Mouse (Mus musculus) kidney, adult 2 months (tissue): ENCODE measurements at regions not wholly inside any gene's neighbourhood (a gene's known extent, or its start where the extent isn't known, plus 50 kb on each side); places are given as distances from the start of the nearest gene placed in this dataset.

ENCODE experiments used
- DNase-seq: peaks from one replicate; pipeline ENCODE4 v3.0.0; 2021
- H3K27ac ChIP-seq: fragments of 200-500 bp; 2 replicates; pipeline ENCODE4 v1.5.1; 2012; ENCODE audit warnings: low read depth, low read length, control low read depth, inconsistent platforms; ENCODE audit not compliant: insufficient read depth
- H3K27me3 ChIP-seq: fragments of 200-500 bp; replicated peaks from 2 replicates; pipeline ENCODE4 v1.6.1; 2012; ENCODE audit warnings: mild to moderate bottlenecking, moderate library complexity, low read length, inconsistent platforms; ENCODE audit not compliant: control insufficient read depth, insufficient read depth
- H3K36me3 ChIP-seq: fragments of 200-500 bp; 2 replicates; pipeline ENCODE4 v1.6.1; 2012; ENCODE audit warnings: mild to moderate bottlenecking, moderate library complexity, low read length, inconsistent platforms; ENCODE audit not compliant: control insufficient read depth, insufficient read depth
- H3K4me1 ChIP-seq: fragments of 200-500 bp; 2 replicates; pipeline ENCODE4 v1.6.1; 2011; ENCODE audit warnings: low read length; ENCODE audit not compliant: control insufficient read depth, insufficient read depth
- H3K4me3 ChIP-seq: fragments of 200-500 bp; 2 replicates; pipeline ENCODE4 v1.5.1; 2011; ENCODE audit warnings: mild to moderate bottlenecking, low read depth, low read length, control low read depth; ENCODE audit not compliant: insufficient read depth
- CTCF ChIP-seq: fragments of 200-500 bp; conservative IDR thresholded peaks from 2 replicates; pipeline ENCODE4 v1.5.1; 2011; ENCODE audit warnings: low read depth, mild to moderate bottlenecking, control low read depth, low read length, moderate library complexity, mixed read lengths; ENCODE audit not compliant: insufficient read depth, insufficient read length
- POLR2A ChIP-seq: fragments of 200-500 bp; IDR thresholded peaks from one replicate; pipeline ENCODE4 v1.6.1; 2011; ENCODE audit warnings: low read depth, low read length, control low read depth
- WGBS: fragments of 180-500 bp; shearing (Covaris S2); methylation state at CpG from one replicate; pipeline ENCODE4 v1.1.7; 2018; 5-methylcytosine and 5-hydroxymethylcytosine counted together

DNA sequence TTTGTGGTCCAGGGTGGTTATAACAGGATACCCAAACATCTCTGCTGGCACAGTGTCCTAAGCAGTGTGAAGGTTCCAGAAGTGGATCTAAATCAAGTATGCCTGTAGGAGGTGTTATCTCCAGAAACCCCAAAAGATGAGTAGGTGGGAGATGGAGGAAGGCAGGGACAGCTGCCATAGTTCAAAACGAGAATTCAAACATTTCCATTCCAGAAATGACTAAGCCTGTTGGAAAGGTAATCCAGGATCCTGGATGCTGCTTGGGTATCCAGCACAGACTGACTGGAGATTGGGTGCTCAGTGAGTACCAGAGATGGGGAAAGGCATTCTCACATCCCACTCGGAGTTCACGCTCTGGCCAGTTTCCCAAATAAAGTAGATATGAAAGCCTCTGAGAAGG, 607.9 kb upstream of the Kdm8 start:
- H3K4me3 ChIP-seq, result no peak overlapping the region
- H3K36me3 ChIP-seq, result no peaks in the 10 kb centered on the region
- no peaks in the 10 kb centered on the region for H3K4me1 ChIP-seq
- H3K27me3 ChIP-seq, result no peaks in the 10 kb centered on the region
- TF ChIP-seq CTCF (no peak), POLR2A (no peak)
- 77% methylated on average over 3 of the region's 3 CpGs for WGBS
- no peak for DNase-seq
- no peak overlapping the region for H3K27ac ChIP-seq

DNA sequence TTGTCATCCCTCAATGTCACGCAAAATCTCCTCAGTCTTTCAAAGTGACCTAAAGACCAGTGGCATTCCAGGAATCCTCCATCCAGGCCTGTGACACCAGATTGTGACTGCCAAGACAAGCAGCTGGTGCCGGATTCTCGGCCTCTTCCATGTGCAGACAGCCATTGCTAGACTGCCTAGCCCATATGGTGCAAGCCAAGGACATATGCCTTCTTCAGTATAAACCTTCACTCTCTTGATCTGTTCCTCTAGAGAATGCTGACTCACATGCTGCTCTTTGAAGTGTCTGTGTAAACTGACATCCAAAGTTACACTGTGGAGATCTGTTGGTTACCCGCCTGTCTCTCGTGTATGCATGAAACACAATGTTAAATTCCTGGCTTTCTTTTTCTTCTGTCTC, 589.4 kb upstream of the Kdm8 start:
- Histone ChIP-seq H3K36me3 (no peaks in the 10 kb centered on the region), H3K27ac (no peak overlapping the region), H3K4me1 (no peaks in the 10 kb centered on the region), H3K27me3 (no peaks in the 10 kb centered on the region; the same call in 1 of the 2 replicates), H3K4me3 (no peak overlapping the region)
- DNase-seq, result no peak
- no peak for TF ChIP-seq POLR2A
- TF ChIP-seq CTCF, result no peak
- WGBS, result 81% methylated on average over 5 of the region's 5 CpGs

DNA sequence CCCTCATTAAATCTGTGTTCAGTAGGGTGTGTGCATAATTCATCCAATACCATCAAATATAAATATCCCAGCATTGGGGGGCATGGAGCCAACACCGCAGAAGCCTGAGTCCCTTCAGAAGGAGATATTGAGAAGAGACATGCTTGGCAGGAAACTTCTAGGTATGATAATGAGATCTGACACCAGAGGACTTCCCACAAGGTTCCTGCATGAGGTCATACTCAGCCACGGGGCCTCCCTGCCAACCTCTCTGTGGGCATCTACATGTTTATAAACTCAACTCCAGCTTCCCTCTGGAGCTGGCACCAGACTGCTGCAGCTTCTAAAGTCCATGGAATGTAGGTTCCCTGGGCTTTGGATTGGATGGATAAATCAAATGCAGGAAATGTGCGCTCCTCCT, 587.4 kb upstream of the Kdm8 start:
- Histone ChIP-seq H3K4me3 (no peak overlapping the region), H3K27me3 (no peaks in the 10 kb centered on the region; the same call in 1 of the 2 replicates), H3K36me3 (no peaks in the 10 kb centered on the region), H3K4me1 (no peaks in the 10 kb centered on the region), H3K27ac (no peak overlapping the region)
- 86% methylated on average over 3 of the region's 3 CpGs for WGBS
- TF ChIP-seq CTCF, result no peak
- no peak for TF ChIP-seq POLR2A
- DNase-seq, result no peak

DNA sequence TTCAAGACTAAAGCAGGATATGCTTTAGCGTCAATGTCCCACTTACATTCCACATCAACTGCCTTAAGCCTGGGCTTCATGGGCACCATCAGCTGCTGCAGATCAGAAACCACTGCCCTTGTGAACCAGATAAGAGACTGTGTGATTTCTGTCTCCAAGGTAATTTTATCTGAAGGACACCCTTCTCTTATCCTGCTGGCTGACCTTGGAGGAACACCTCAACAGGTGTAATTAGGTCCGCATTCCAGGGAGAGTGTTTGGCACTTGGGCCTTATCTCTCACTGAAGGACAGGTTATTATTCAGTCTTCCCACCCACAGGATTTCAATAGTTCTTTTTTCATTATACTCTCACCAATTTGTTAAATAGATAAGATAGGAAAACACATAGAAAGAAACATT, 583.1 kb upstream of the Kdm8 start:
- H3K4me3 ChIP-seq, result no peak overlapping the region

DNA sequence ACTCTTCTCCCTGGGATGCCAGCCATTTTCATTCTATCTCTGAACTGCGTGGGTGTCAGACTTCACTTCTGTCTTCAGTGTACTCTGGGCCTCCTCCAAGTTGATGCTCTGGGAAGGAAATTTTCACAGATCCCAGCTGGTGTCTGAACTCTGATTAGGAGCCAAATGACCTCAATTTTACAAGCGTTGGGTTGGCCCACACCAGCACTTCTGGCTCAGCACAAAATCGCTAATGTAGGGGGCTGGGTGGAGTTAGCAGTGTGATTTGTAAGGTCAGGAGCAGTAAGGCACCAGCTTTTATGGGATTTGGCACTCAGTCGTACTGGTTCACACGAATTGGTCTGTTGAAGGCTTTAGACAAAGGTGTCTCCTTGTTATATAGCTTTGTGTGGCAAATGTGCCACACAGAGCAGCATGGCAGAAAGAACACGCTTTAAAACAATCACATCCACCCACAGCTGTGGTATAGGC, 576.3 kb upstream of the Kdm8 start:
- no peak for TF ChIP-seq POLR2A
- no peak for TF ChIP-seq CTCF
- no peaks in the 10 kb centered on the region; the same call in 1 of the 2 replicates for H3K27me3 ChIP-seq
- H3K4me1 ChIP-seq, result no peaks in the 10 kb centered on the region; the same call in 1 of the 2 replicates
- DNase-seq, result peak; percentile 70
- peak overlapping the region; percentile 59; the same call in 1 of the 2 replicates for H3K27ac ChIP-seq
- WGBS, result 12% methylated on average over 6 of the region's 6 CpGs
- no peak overlapping the region for H3K4me3 ChIP-seq
- H3K36me3 ChIP-seq, result no peaks in the 10 kb centered on the region

More for the DNA sequence above, 583.1 kb upstream of the Kdm8 start:
- Histone ChIP-seq H3K27ac (no peak overlapping the region), H3K27me3 (no peaks in the 10 kb centered on the region; the same call in 1 of the 2 replicates), H3K36me3 (no peaks in the 10 kb centered on the region), H3K4me1 (no peaks in the 10 kb centered on the region)
- WGBS, result 97% methylated on average over 2 of the region's 2 CpGs
- no peak for DNase-seq
- TF ChIP-seq POLR2A (no peak), CTCF (no peak)

DNA sequence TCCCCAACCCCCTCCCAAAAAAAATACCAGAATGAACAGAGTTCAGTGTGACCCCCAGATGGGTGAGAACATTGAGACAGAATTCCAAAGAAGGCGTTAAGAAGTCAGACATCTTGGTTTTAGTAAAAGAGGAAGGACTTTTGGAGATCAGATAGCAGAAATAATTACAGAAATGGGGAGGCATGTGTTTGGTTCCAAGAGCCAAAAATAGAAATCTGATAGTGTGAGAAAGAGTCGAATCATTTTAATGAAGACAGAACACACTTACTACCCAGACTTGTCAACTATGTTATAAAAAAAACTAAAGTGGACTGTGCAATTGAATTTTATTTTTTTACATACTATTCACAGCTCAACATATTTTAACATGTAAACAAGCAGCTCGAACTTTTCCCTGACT, 575.9 kb upstream of the Kdm8 start:
- 50% methylated on average over 3 of the region's 3 CpGs for WGBS
- no peak for TF ChIP-seq CTCF
- TF ChIP-seq POLR2A, result no peak
- no peaks in the 10 kb centered on the region; the same call in 1 of the 2 replicates for H3K27me3 ChIP-seq
- no peak overlapping the region for H3K4me3 ChIP-seq
- peak overlapping the region; percentile 59; the same call in 1 of the 2 replicates for H3K27ac ChIP-seq
- no peaks in the 10 kb centered on the region for H3K36me3 ChIP-seq
- H3K4me1 ChIP-seq, result no peaks in the 10 kb centered on the region; the same call in 1 of the 2 replicates
- DNase-seq, result no peak

DNA sequence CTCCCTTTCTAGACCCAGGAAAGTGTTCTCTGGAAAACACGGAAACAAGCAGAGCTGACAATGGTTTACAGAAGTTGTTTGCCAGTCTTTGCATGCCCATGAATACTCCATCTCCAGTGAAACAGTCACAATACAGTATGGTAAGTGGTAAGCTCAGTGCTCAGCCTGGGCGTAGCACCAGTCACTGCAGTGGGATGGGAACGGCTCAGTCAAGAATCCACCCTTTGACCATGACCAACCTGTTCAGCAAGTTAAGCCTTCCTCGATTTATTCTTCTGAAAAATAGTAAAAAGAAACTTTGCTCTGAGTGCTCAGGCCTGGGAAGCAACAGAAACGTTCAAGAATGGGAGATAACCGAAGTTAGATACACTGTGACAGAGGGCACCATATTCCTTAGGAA, 563.7 kb upstream of the Kdm8 start:
- 80% methylated on average over 6 of the region's 6 CpGs for WGBS
- H3K27ac ChIP-seq, result no peak overlapping the region
- H3K4me3 ChIP-seq, result no peak overlapping the region
- TF ChIP-seq CTCF (no peak), POLR2A (no peak)
- H3K27me3 ChIP-seq, result no peaks in the 10 kb centered on the region
- H3K4me1 ChIP-seq, result no peaks in the 10 kb centered on the region
- no peak for DNase-seq
- H3K36me3 ChIP-seq, result no peaks in the 10 kb centered on the region

DNA sequence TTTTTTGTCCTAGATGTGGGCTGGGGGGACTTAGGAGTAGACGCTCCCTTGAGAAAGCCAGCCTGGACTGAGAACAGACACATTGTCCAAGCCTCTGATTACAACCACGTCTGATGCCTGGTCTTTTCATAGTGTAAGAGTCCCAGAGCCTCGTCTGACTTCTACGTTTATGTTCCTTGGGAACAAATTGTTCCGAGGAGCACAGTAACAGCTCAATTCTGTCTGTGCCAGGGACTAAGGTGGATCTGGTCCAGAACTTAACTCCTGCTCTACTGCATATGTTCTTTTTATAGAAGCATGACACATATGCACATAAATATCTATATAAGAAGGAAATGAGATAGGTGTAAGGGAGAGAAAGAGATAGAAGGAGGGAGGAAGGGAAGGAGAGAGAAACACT, 537.2 kb upstream of the Kdm8 start:
- H3K27me3 ChIP-seq, result no peaks in the 10 kb centered on the region
- no peak for DNase-seq
- no peaks in the 10 kb centered on the region for H3K36me3 ChIP-seq
- TF ChIP-seq POLR2A, result no peak
- H3K4me3 ChIP-seq, result no peak overlapping the region
- no peaks in the 10 kb centered on the region for H3K4me1 ChIP-seq
- H3K27ac ChIP-seq, result no peak overlapping the region
- WGBS, result 59% methylated on average over 5 of the region's 5 CpGs
